Mouse (Mus musculus): ENCODE data around the gene Smarca4. TPM values are rescaled to one million over a fixed set of nuclear protein-coding genes. Genes with fewer than 3 reads are reported as not detected.
"Not testable (repeated sequence)": the region's sequence is repeated elsewhere in the genome, so short reads cannot be mapped to it uniquely, and the experiment has no call there.

Smarca4 gene
- polyA plus RNA-seq, 1 experiment from 2014 or later, result 51.1 TPM

DNA sequence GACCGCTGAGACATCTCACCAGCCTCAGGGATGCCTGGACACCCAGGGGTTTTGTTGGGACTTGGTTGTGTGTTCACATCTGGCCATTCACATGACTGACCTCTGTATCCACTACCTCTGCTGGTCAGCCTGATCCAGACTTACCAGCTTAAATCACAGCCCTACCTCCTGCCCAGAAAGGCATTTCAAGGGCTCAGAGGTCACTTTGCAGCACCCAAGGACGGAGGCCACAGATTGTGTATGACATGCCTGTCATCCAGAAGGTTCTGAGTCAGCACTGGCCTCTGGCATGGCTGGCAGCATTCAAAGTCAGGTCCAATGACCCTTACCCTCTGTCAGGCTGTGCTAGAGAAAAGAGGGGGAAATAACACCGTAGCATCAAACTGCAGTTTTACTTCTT is 74.1 kb downstream of the Smarca4 start:
- H3K4me3 ChIP-seq (ENCODE audit: control insufficient read depth in 1 of 2, insufficient read depth in 1 of 2, low read depth in 1 of 2, low read length in 2 of 2), result no peak overlapping the region
- ATAC-seq (ENCODE audit: insufficient number of reproducible peaks, insufficient read depth, low FRiP score, low read depth), result no peak
- H3K4me2 ChIP-seq (ENCODE audit: low read length), result no peak overlapping the region
- 74% methylated on average over 3 of the region's 3 CpGs for WGBS
- peak overlapping the region in 1 of 2 experiments; percentile 55; a peak in 2 of 4 replicates for H3K27ac ChIP-seq (replicated peaks in 1 of 2; ENCODE audit: control insufficient read depth in 1 of 2, insufficient read depth in 1 of 2, low read depth in 2 of 2, low read length in 2 of 2)
- peaks cover 6 to 17% of the 10 kb centered on the region in 2 experiments for H3K4me1 ChIP-seq (ENCODE audit: control insufficient read depth in 2 of 2, insufficient read depth in 2 of 2, low read length in 2 of 2)
- H3K27me3 ChIP-seq (ENCODE audit: control insufficient read depth, insufficient read depth, low read length), result no peaks in the 10 kb centered on the region
- H3K9ac ChIP-seq (ENCODE audit: low read length), result no peak overlapping the region
- no peaks in the 10 kb centered on the region for H3K9me3 ChIP-seq (ENCODE audit: control insufficient read depth, low read length)
- H3K36me3 ChIP-seq (ENCODE audit: control insufficient read depth, insufficient read depth, low read length), result peaks cover 91% of the 10 kb centered on the region

DNA sequence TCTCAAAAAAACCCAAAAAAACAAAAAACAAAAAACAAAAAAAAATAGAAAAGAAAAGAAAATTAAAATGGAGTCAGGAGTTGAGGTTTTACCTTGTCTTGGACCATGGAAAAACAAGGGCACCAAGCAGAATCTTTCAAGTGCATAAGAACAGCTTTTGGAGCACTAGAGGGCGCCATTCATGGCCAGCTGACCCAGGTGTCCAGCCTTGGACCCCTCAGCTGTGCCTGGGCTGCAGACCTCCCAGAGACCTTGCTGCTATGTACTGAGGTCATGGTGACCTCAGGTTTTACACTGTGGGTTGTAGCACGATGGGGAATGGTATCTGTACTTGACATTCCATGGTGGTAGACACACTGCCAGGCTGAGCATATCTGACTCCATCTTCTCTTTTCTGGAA is 75.9 kb downstream of the Smarca4 start:
- Histone ChIP-seq H3K9ac (ENCODE audit: low read length) (no peak overlapping the region), H3K36me3 (ENCODE audit: control insufficient read depth, insufficient read depth, low read length) (peaks cover 89% of the 10 kb centered on the region), H3K27me3 (ENCODE audit: control insufficient read depth, insufficient read depth, low read length) (no peaks in the 10 kb centered on the region), H3K27ac (replicated peaks in 1 of 2; ENCODE audit: control insufficient read depth in 1 of 2, insufficient read depth in 1 of 2, low read depth in 2 of 2, low read length in 2 of 2) (no peak overlapping the region), H3K4me1 (ENCODE audit: control insufficient read depth in 2 of 2, insufficient read depth in 2 of 2, low read length in 2 of 2) (peaks cover 6 to 17% of the 10 kb centered on the region in 2 experiments), H3K4me3 (ENCODE audit: control insufficient read depth in 1 of 2, insufficient read depth in 1 of 2, low read depth in 1 of 2, low read length in 2 of 2) (no peak overlapping the region), H3K4me2 (ENCODE audit: low read length) (no peak overlapping the region), H3K9me3 (ENCODE audit: control insufficient read depth, low read length) (no peaks in the 10 kb centered on the region)
- ATAC-seq (ENCODE audit: insufficient number of reproducible peaks, insufficient read depth, low FRiP score, low read depth), result no peak
- 19% methylated on average over 2 of the region's 2 CpGs for WGBS

DNA sequence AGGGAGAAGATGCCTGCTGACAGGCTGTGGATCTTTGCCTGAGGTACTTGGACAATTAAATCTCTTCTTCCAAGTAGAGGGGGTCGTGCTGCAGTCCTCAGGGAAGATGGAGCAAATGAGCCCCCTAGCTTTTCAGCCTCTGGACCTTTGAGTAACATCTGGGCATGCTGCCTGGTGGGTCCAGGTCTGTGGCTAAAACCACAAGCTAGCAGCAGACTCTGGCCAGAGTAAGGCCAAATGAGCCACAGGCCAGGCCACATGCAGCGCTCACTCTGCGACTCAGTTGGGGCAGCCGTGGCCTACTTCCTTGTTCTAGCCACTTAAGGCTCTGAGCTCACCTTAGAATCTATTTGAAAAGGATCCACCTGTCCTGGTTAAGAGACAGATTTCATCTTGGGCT is 76.5 kb downstream of the Smarca4 start:
- no peaks in the 10 kb centered on the region for H3K27me3 ChIP-seq (ENCODE audit: control insufficient read depth, insufficient read depth, low read length)
- ATAC-seq (ENCODE audit: insufficient number of reproducible peaks, insufficient read depth, low FRiP score, low read depth), result no peak
- H3K4me2 ChIP-seq (ENCODE audit: low read length), result no peak overlapping the region
- no peaks in the 10 kb centered on the region for H3K9me3 ChIP-seq (ENCODE audit: control insufficient read depth, low read length)
- WGBS, result 95% methylated on average over 4 of the region's 4 CpGs
- H3K9ac ChIP-seq (ENCODE audit: low read length), result no peak overlapping the region
- peaks cover 6 to 17% of the 10 kb centered on the region in 2 experiments for H3K4me1 ChIP-seq (ENCODE audit: control insufficient read depth in 2 of 2, insufficient read depth in 2 of 2, low read length in 2 of 2)
- no peak overlapping the region for H3K27ac ChIP-seq (replicated peaks in 1 of 2; ENCODE audit: control insufficient read depth in 1 of 2, insufficient read depth in 1 of 2, low read depth in 2 of 2, low read length in 2 of 2)
- H3K4me3 ChIP-seq (ENCODE audit: control insufficient read depth in 1 of 2, insufficient read depth in 1 of 2, low read depth in 1 of 2, low read length in 2 of 2), result no peak overlapping the region
- H3K36me3 ChIP-seq (ENCODE audit: control insufficient read depth, insufficient read depth, low read length), result peaks cover 89% of the 10 kb centered on the region

DNA sequence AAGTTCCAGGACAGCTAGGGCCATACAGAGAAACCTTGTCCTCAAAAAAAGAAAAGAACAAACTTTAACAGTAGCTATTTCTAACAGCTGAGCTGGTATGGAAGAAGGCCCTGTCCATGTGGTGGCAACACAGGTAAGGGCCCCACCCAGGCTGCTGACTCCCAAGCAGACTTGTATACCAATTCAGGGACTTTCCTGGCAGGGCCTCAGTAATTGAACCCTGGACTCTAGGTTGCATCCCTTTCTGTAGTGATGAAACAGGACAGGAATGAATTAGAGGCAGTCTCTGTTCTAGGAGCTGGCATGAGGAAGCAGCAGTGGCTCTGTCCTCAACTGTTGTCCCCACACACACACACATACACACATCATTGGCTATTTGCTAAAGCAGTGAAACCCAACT is 78.1 kb downstream of the Smarca4 start:
- H3K4me3 ChIP-seq (ENCODE audit: control insufficient read depth in 1 of 2, insufficient read depth in 1 of 2, low read depth in 1 of 2, low read length in 2 of 2), result no peak overlapping the region
- peaks cover 4 to 5% of the 10 kb centered on the region in 2 experiments; a peak in 3 of 4 replicates for H3K4me1 ChIP-seq (ENCODE audit: control insufficient read depth in 2 of 2, insufficient read depth in 2 of 2, low read length in 2 of 2)
- H3K9me3 ChIP-seq (ENCODE audit: control insufficient read depth, low read length), result no peaks in the 10 kb centered on the region
- no peaks in the 10 kb centered on the region for H3K27me3 ChIP-seq (ENCODE audit: control insufficient read depth, insufficient read depth, low read length)
- no peak for ATAC-seq (ENCODE audit: insufficient number of reproducible peaks, insufficient read depth, low FRiP score, low read depth)
- H3K36me3 ChIP-seq (ENCODE audit: control insufficient read depth, insufficient read depth, low read length), result peaks cover 82% of the 10 kb centered on the region
- no peak overlapping the region for H3K4me2 ChIP-seq (ENCODE audit: low read length)
- no peak overlapping the region for H3K27ac ChIP-seq (replicated peaks in 1 of 2; ENCODE audit: control insufficient read depth in 1 of 2, insufficient read depth in 1 of 2, low read depth in 2 of 2, low read length in 2 of 2)
- no peak overlapping the region for H3K9ac ChIP-seq (ENCODE audit: low read length)

DNA sequence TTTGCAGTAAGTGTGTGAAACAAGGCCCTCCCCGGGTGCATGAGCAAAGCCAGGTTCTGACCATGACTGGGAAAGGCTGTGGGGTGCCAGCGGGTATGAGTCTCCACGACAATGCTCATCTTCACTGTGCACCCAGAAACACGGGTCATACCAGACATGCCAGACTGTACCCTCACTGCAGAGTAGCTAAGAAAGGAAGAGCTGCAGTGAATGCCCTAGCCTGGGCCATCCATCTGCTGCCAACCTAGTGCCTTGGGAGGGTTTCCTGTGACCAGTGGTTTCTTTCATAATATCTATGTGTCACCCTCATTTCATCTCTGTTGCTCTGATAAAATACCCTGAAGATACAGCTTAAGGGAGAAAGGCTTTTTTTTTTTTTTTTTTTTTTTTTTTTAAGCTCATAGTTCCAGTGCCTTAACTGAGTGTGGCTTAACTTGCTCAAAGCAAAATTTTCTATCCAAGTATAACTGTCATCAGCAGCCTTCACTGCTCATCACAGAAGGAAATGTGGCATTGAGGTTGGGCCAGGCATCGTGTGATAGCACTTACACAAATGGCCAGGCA is 79.3 kb downstream of the Smarca4 start:
- Histone ChIP-seq H3K4me1 (ENCODE audit: control insufficient read depth in 2 of 2, insufficient read depth in 2 of 2, low read length in 2 of 2) (no peaks in the 10 kb centered on the region; a peak in 1 of 4 replicates), H3K36me3 (ENCODE audit: control insufficient read depth, insufficient read depth, low read length) (peaks cover 83% of the 10 kb centered on the region), H3K4me2 (ENCODE audit: low read length) (no peak overlapping the region), H3K27me3 (ENCODE audit: control insufficient read depth, insufficient read depth, low read length) (no peaks in the 10 kb centered on the region), H3K9ac (ENCODE audit: low read length) (no peak overlapping the region), H3K9me3 (ENCODE audit: control insufficient read depth, low read length) (no peaks in the 10 kb centered on the region), H3K4me3 (ENCODE audit: control insufficient read depth in 1 of 2, insufficient read depth in 1 of 2, low read depth in 1 of 2, low read length in 2 of 2) (no peak overlapping the region), H3K27ac (replicated peaks in 1 of 2; ENCODE audit: control insufficient read depth in 1 of 2, insufficient read depth in 1 of 2, low read depth in 2 of 2, low read length in 2 of 2) (no peak overlapping the region)
- WGBS, result 89% methylated on average over 5 of the region's 5 CpGs
- ATAC-seq (ENCODE audit: insufficient number of reproducible peaks, insufficient read depth, low FRiP score, low read depth), result no peak

DNA sequence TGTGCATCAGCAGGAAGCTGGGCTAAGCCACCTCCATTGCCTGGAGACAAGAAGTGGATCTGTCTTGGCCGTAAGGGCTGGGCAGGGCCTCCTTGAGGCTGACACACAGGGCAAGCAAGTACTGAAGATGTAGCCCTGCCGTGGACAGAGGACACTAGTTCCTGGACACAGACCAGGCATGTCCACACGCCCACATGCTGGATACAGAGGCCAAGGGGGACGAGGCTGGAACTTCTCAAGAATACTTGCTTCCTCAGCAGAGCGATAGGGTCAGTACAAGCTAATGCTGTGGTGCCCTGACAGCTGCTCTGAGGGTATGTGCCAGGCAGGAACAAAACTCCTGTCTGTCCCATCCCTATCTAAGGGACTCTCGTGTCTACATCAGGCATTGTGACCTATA is 81.2 kb downstream of the Smarca4 start:
- Histone ChIP-seq H3K27ac (replicated peaks in 1 of 2; ENCODE audit: control insufficient read depth in 1 of 2, insufficient read depth in 1 of 2, low read depth in 2 of 2, low read length in 2 of 2) (no peak overlapping the region), H3K4me3 (ENCODE audit: control insufficient read depth in 1 of 2, insufficient read depth in 1 of 2, low read depth in 1 of 2, low read length in 2 of 2) (no peak overlapping the region), H3K27me3 (ENCODE audit: control insufficient read depth, insufficient read depth, low read length) (no peaks in the 10 kb centered on the region), H3K9ac (ENCODE audit: low read length) (no peak overlapping the region), H3K36me3 (ENCODE audit: control insufficient read depth, insufficient read depth, low read length) (peaks cover 89% of the 10 kb centered on the region), H3K9me3 (ENCODE audit: control insufficient read depth, low read length) (no peaks in the 10 kb centered on the region), H3K4me1 (ENCODE audit: control insufficient read depth in 2 of 2, insufficient read depth in 2 of 2, low read length in 2 of 2) (no peaks in the 10 kb centered on the region), H3K4me2 (ENCODE audit: low read length) (no peak overlapping the region)
- no peak for ATAC-seq (ENCODE audit: insufficient number of reproducible peaks, insufficient read depth, low FRiP score, low read depth)
- 80% methylated on average over 6 of the region's 6 CpGs for WGBS

DNA sequence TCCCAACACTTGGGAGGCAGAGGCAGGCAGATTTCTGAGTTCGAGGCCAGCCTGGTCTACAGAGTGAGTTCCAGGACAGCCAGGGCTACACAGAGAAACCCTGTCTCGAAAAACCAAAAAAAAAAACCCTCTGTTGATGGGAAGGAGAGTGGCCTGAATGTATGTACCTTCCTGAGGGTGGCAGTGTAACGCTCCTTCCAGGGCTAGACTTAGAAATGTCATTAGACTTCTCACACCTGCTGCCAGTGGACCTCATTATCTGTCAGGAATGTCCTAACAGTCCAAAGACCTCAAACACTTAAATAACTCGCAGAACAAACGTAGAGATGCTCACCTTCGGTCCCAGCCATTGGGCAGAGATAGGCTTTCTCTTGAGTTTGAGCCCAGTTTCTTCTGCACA is 83.3 kb downstream of the Smarca4 start:
- ATAC-seq (ENCODE audit: insufficient number of reproducible peaks, insufficient read depth, low FRiP score, low read depth); H3K27me3 ChIP-seq (ENCODE audit: control insufficient read depth, insufficient read depth, low read length); H3K4me2 ChIP-seq (ENCODE audit: low read length); H3K4me3 ChIP-seq (ENCODE audit: control insufficient read depth in 1 of 2, insufficient read depth in 1 of 2, low read depth in 1 of 2, low read length in 2 of 2); H3K9ac ChIP-seq (ENCODE audit: low read length); H3K9me3 ChIP-seq (ENCODE audit: control insufficient read depth, low read length); H3K4me1 ChIP-seq (ENCODE audit: control insufficient read depth in 2 of 2, insufficient read depth in 2 of 2, low read length in 2 of 2); H3K27ac ChIP-seq (replicated peaks in 1 of 2; ENCODE audit: control insufficient read depth in 1 of 2, insufficient read depth in 1 of 2, low read depth in 2 of 2, low read length in 2 of 2): not testable (repeated sequence)
- H3K36me3 ChIP-seq (ENCODE audit: control insufficient read depth, insufficient read depth, low read length), result peaks cover 89% of the 10 kb centered on the region
- 65% methylated on average over 6 of the region's 6 CpGs for WGBS

DNA sequence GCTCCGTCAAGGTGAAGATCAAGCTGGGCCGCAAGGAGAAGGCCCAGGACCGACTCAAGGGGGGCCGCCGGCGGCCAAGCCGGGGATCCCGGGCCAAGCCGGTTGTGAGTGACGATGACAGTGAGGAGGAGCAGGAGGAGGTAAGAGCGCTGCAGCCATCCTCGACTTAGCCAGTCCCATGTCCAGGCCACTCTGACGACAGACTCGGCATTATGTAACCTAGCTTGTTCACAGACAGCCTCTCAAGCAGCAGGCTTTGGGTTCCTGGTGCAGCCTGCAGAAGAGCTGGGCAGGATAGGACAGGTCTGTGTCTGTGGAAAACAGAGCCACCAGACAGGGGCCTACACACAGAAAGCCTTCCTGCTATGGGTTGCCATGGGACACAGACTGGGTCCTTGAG is 85.1 kb downstream of the Smarca4 start:
- Histone ChIP-seq H3K9me3 (ENCODE audit: control insufficient read depth, low read length) (no peaks in the 10 kb centered on the region), H3K36me3 (ENCODE audit: control insufficient read depth, insufficient read depth, low read length) (peaks cover 88% of the 10 kb centered on the region), H3K27ac (replicated peaks in 1 of 2; ENCODE audit: control insufficient read depth in 1 of 2, insufficient read depth in 1 of 2, low read depth in 2 of 2, low read length in 2 of 2) (no peak overlapping the region), H3K4me3 (ENCODE audit: control insufficient read depth in 1 of 2, insufficient read depth in 1 of 2, low read depth in 1 of 2, low read length in 2 of 2) (no peak overlapping the region), H3K27me3 (ENCODE audit: control insufficient read depth, insufficient read depth, low read length) (no peaks in the 10 kb centered on the region), H3K9ac (ENCODE audit: low read length) (no peak overlapping the region), H3K4me2 (ENCODE audit: low read length) (no peak overlapping the region), H3K4me1 (ENCODE audit: control insufficient read depth in 2 of 2, insufficient read depth in 2 of 2, low read length in 2 of 2) (no peaks in the 10 kb centered on the region)
- ATAC-seq (ENCODE audit: insufficient number of reproducible peaks, insufficient read depth, low FRiP score, low read depth), result no peak
- WGBS, result 92% methylated on average over 14 of the region's 14 CpGs

Measured in heart, embryonic 14.5 days (tissue).